Mouse (Mus musculus) heart, embryonic 12.5 days (tissue): Measurements from ENCODE around the gene Ghr. TPM values are rescaled to one million over a fixed set of nuclear protein-coding genes. Genes with fewer than 3 reads are reported as not detected.

Experiments used
- ATAC-seq: fragments of 200-750 bp; cut with Nextera tagmentation; 2 replicates; pipeline ENCODE4 v1.8.0; 2017; ENCODE audit warnings: moderate TSS enrichment, moderate library complexity; ENCODE audit not compliant: insufficient number of reproducible peaks, low FRiP score
- H3K27ac ChIP-seq: fragments of 300-500 bp; sonication (generic); 2 replicates; pipeline ENCODE4 v1.5.1; 2016; ENCODE audit warnings: mild to moderate bottlenecking, moderate library complexity; ENCODE audit not compliant: poor library complexity, severe bottlenecking
- H3K27me3 ChIP-seq: fragments of 300-500 bp; sonication (generic); replicated peaks from 2 replicates; pipeline ENCODE4 v1.6.1; 2016; ENCODE audit warnings: mild to moderate bottlenecking, moderate library complexity
- H3K36me3 ChIP-seq: fragments of 300-500 bp; sonication (generic); 2 replicates; pipeline ENCODE4 v1.6.1; 2016; ENCODE audit warnings: mild to moderate bottlenecking, moderate library complexity
- H3K4me1 ChIP-seq: fragments of 300-500 bp; sonication (generic); replicated peaks from 2 replicates; pipeline ENCODE4 v1.6.1; 2016; ENCODE audit warnings: mild to moderate bottlenecking
- H3K4me2 ChIP-seq: fragments of 300-500 bp; sonication (generic); 2 replicates; pipeline ENCODE4 v1.6.1; 2016; ENCODE audit warnings: mild to moderate bottlenecking, moderate library complexity
- H3K4me3 ChIP-seq: fragments of 300-500 bp; sonication (generic); 2 replicates; pipeline ENCODE4 v1.5.1; 2016; ENCODE audit warnings: mild to moderate bottlenecking
- H3K9ac ChIP-seq: fragments of 300-500 bp; sonication (generic); 2 replicates; pipeline ENCODE4 v1.6.1; 2016; ENCODE audit warnings: mild to moderate bottlenecking, moderate library complexity
- H3K9me3 ChIP-seq: fragments of 300-500 bp; sonication (generic); replicated peaks from 2 replicates; pipeline ENCODE4 v1.6.1; 2016; ENCODE audit warnings: mild to moderate bottlenecking, moderate library complexity
- WGBS: fragments of 180-500 bp; shearing (Covaris S2); methylation state at CpG from one replicate; pipeline ENCODE4 v1.1.7; 2016; 5-methylcytosine and 5-hydroxymethylcytosine counted together
- polyA plus RNA-seq: library from polyadenylated mRNA; unstranded; fragments of >200 nt; fragmentation: Nextera tagmentation; extraction: Ambion mirVana; gene quantifications from 2 replicates; pipeline ENCODE4 v1.2.1, GENCODE M21; 2016

The Ghr gene
- polyA plus RNA-seq, 1 experiment from 2014 or later = 68.8 TPM

DNA sequence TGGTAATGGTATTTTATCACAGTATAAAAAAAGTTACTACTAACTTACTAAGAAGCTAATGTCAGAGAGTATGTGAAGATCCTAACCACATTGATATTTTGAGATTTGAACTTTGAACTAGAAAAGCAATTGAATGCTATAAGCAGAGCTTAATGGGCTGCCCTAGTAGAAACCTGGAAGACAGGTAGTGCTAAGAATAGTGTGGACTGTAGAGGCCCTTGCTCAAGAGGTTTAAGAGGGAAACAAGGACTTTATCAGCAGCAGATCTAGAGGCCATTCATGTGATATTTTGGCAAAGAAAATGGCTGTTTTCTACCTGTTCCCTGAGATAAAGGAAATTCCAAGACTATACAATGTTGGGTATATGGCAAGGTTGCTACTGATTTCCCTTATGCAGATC lies 297.3 kb downstream of the Ghr start:
- Histone ChIP-seq H3K27ac (no peak overlapping the region), H3K9ac (no peak overlapping the region), H3K36me3 (no peaks in the 10 kb centered on the region), H3K9me3 (no peaks in the 10 kb centered on the region), H3K4me3 (no peak overlapping the region), H3K27me3 (no peaks in the 10 kb centered on the region), H3K4me2 (no peak overlapping the region), H3K4me1 (no peaks in the 10 kb centered on the region; the same call in 1 of the 2 replicates)
- no peak for ATAC-seq

DNA sequence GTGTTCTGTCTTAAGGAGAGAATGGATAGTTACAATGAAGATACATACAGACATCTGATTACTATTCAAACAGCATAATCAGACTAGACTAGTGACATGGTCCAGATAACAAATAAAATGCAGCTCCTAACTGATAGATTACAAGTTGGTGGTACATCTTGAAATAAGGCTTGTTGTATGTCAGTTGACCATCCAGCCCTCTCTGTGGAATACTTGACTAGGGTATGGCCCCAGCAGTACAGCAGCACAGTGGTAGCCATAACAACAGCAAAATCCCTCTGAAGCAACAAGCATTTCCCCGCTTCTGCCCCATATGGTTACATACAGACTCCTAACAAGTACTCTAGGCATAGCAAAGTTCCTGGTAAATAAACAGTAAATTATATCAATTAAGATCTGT lies 301.6 kb downstream of the Ghr start:
- WGBS = 63% methylated on average over 1 of the region's 1 CpGs
- Histone ChIP-seq H3K27ac (no peak overlapping the region), H3K4me3 (no peak overlapping the region), H3K9me3 (no peaks in the 10 kb centered on the region), H3K4me2 (no peak overlapping the region), H3K36me3 (peaks cover 14% of the 10 kb centered on the region), H3K4me1 (no peaks in the 10 kb centered on the region; the same call in 1 of the 2 replicates), H3K27me3 (no peaks in the 10 kb centered on the region), H3K9ac (no peak overlapping the region)
- no peak for ATAC-seq

DNA sequence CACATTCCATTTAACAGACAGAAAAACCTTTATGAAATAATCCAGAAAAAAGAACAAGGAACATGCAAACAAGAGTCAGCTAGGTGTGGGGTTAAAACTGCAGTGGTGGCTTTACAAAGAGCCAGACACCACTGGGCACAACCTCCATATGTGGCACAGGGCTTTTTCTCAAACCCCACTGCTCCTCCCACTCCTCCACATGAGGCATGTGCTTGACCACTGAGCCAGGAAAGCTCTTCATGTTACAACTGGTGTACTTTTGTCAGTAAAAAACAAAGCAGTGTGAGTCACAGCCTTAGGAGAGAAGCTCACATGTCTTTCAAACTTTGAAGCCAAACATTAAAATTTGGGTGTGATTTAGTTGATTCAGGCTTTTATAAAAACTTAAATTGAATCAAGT lies 302.1 kb downstream of the Ghr start:
- H3K4me1 ChIP-seq = no peaks in the 10 kb centered on the region
- no peaks in the 10 kb centered on the region for H3K9me3 ChIP-seq
- ATAC-seq = no peak
- H3K4me3 ChIP-seq = no peak overlapping the region
- no peak overlapping the region for H3K27ac ChIP-seq
- no peak overlapping the region for H3K9ac ChIP-seq
- H3K27me3 ChIP-seq = no peaks in the 10 kb centered on the region
- no peak overlapping the region for H3K4me2 ChIP-seq
- peaks cover 14% of the 10 kb centered on the region for H3K36me3 ChIP-seq

DNA sequence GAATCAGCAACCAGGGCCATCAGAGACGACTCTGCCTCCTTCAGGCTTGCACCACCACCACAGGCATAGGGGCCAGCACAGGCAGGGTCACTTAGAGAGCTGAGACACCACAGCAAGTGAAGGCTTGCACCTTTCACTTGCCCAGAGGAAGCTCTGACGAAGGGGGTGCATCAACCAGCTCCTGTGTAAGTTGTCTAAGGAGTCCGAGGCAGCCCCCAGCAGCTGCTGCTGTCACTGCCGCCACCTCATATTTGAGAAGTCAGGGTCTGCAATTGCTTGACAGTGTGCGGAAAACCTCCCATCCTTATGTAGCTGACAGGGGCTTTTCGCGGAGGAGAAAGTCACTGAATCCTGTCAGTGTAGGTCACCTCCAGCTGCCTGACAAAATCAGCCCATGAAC lies 304.1 kb downstream of the Ghr start:
- Histone ChIP-seq H3K4me2 (no peak overlapping the region), H3K9me3 (no peaks in the 10 kb centered on the region), H3K36me3 (peaks cover 19% of the 10 kb centered on the region), H3K27ac (no peak overlapping the region), H3K9ac (no peak overlapping the region), H3K4me1 (no peaks in the 10 kb centered on the region), H3K4me3 (no peak overlapping the region), H3K27me3 (no peaks in the 10 kb centered on the region)
- WGBS = 76% methylated on average over 7 of the region's 7 CpGs
- no peak for ATAC-seq

DNA sequence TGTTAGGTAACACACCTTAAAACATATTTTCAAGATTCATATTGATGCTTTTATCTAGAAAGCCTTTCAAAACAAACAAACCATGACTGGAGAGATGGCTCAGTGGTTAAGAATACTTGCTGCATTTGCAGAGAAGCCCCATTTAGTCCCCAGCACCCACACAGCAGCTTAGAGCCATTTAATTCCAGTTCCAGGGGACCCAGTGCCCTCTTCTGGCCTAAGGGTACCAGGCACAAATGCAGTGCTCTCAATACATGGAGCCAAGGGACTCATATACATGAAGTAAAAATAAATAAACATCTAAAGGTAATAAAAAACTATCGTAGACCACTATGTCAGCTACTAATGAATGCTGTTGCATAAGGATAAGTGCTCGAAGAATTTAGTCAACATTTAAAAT lies 305.9 kb downstream of the Ghr start:
- peaks cover 19% of the 10 kb centered on the region for H3K36me3 ChIP-seq

DNA sequence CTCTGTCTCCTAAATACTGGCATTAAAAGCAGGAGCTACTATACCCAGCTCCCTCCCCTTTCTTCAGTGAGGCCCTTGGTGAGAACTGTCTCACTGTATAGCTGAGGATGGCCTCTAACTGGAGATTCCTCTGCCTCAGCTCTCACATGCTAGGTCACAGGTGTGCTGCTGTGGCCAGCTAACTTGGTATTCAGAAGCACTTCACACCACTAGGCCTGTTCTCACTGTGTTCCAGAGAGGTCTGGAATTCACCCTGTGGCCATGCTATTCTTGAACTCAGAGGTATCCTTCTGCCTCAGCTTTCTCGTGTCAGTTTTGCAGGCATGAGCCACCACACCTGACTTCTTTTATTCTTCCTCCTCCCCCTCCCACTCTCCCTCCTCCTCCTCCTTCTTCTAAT lies 310.1 kb downstream of the Ghr start:
- Histone ChIP-seq H3K27me3 (no peaks in the 10 kb centered on the region), H3K27ac (no peak overlapping the region), H3K9ac (no peak overlapping the region), H3K9me3 (no peaks in the 10 kb centered on the region), H3K4me2 (no peak overlapping the region), H3K36me3 (peaks cover 12% of the 10 kb centered on the region), H3K4me3 (no peak overlapping the region), H3K4me1 (peaks cover 9% of the 10 kb centered on the region; the same call in 1 of the 2 replicates)
- ATAC-seq = no peak
- 61% methylated on average over 1 of the region's 1 CpGs for WGBS

More for the DNA sequence above, 305.9 kb downstream of the Ghr start:
- no peak overlapping the region for H3K9ac ChIP-seq
- no peaks in the 10 kb centered on the region for H3K27me3 ChIP-seq
- no peaks in the 10 kb centered on the region for H3K9me3 ChIP-seq
- no peak overlapping the region for H3K4me3 ChIP-seq
- WGBS = 76% methylated on average over 2 of the region's 2 CpGs
- H3K4me1 ChIP-seq = no peaks in the 10 kb centered on the region
- no peak overlapping the region for H3K4me2 ChIP-seq
- H3K27ac ChIP-seq = no peak overlapping the region
- ATAC-seq = no peak

DNA sequence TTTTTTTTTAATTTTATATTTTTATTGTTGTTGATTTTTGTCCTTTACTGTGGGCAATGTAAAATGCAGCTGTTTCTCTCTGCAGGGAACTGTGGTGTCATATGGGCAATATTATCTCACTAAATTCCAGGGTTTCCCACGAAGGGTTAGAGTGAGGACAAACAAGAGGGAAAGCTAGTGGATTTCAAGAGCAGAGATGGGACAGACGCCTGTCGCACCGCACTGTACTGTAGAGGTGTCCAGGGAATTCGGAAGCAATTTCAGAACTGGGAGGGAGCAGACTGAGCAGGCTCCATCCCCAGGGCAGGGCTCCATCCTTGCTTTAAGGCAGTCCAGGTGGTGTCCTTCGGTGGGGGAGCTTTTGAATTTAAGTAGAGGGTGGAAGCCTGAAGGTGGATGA lies 312.1 kb downstream of the Ghr start:
- ATAC-seq = 0 out of 2 replicates have a peak, but pooled peaks have one; percentile 20
- Histone ChIP-seq H3K9ac (peak overlapping the region; percentile 52; the same call in 1 of the 2 replicates), H3K4me1 (peaks cover 9% of the 10 kb centered on the region; the same call in 1 of the 2 replicates), H3K36me3 (peaks cover 5% of the 10 kb centered on the region; the same call in 1 of the 2 replicates), H3K9me3 (no peaks in the 10 kb centered on the region), H3K27ac (0 out of 2 replicates have a peak overlapping the region, but pooled peaks have one; percentile 33), H3K4me2 (peak overlapping the region; percentile 65), H3K4me3 (peak overlapping the region; percentile 42), H3K27me3 (no peaks in the 10 kb centered on the region)
- WGBS = 27% methylated on average over 6 of the region's 6 CpGs

DNA sequence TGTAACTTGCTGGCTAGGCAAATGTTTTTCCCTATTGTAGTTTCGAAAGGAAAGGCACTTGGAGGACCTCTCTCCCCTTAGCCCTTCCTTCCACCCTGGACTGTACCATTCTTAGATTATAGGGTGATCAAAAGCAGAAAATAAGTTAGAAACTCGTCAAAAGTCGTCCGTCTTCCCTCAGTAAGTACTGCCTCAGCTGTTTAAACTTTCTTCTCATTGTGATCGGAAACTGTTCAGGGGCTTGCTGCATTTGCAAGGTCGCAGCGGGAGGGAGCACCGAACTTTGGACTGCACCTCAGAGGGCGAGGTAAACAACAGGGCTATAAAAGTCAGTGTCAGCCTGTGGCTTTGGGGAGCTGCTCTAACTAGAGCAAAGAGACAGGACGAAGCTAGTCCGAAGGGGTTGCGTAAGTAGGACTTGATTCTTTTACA lies 312.6 kb downstream of the Ghr start:
- Histone ChIP-seq H3K9ac (peak overlapping the region; percentile 57; the same call in 1 of the 2 replicates), H3K27me3 (no peaks in the 10 kb centered on the region), H3K4me1 (peaks cover 9% of the 10 kb centered on the region; the same call in 1 of the 2 replicates), H3K9me3 (no peaks in the 10 kb centered on the region), H3K27ac (peak overlapping the region; percentile 65), H3K4me3 (peak overlapping the region; percentile 42), H3K36me3 (peaks cover 3% of the 10 kb centered on the region; the same call in 1 of the 2 replicates), H3K4me2 (peak overlapping the region; percentile 63)
- peak; percentile 89 for ATAC-seq
- WGBS = 4% methylated on average over 12 of the region's 12 CpGs

DNA sequence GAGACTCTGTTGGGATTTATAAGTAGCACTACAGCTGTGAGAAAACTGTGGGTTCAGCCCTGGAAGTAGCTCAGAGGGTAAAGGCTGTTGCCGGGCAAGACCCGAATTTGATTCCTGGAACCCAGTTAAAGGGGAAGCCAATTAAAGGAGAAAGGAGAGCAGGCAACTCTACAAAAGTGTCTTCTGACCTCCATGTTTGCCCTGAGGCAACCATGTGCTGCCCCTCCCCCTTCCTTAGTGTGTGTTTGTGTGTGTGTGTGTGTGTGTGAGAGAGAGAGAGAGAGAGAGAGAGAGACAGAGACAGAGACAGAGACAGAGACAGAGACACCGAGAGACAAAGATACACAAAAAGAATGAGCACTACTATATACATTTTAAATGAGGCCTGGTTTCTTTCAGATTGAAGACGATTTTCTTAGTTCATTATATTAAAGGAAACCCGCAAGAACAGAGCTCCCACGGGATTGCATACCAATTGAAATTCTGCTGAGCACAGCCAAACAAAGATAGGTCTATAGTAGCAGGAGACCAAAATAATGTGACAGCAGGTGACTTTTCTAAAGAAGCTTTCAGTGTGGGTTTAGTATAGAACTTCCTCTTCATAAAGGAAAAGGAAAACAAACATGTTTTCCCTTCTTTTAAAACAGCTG lies 313.2 kb downstream of the Ghr start:
- H3K27ac ChIP-seq = peak overlapping the region; percentile 65; the same call in 1 of the 2 replicates
- H3K9ac ChIP-seq = no peak overlapping the region
- H3K9me3 ChIP-seq = no peaks in the 10 kb centered on the region
- no peaks in the 10 kb centered on the region for H3K36me3 ChIP-seq
- H3K27me3 ChIP-seq = no peaks in the 10 kb centered on the region
- 36% methylated on average over 6 of the region's 6 CpGs for WGBS
- peak overlapping the region; percentile 42 for H3K4me3 ChIP-seq
- peaks cover 9% of the 10 kb centered on the region; the same call in 1 of the 2 replicates for H3K4me1 ChIP-seq
- peak overlapping the region; percentile 63 for H3K4me2 ChIP-seq
- ATAC-seq = peak; percentile 38; the same call in 1 of the 2 replicates

DNA sequence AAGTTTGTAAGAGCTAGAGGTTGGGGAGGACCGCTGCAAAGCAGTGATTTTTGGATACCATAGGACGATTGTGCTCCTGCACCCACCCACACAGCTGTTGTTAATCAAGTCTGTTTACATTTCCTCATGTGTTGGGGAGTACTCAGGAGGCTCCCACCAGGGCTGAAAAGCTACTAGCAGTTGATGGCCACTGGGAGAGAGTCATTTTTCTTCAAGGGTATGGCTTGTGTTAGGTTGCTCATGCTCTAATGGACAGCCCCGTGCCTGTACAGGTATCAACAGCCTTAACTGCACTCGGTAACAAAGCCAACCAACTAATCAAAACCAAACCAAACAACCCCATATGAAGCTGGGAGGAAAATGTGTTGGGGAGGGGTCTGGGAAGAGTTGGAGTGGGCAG lies 313.8 kb downstream of the Ghr start:
- Histone ChIP-seq H3K27ac (no peak overlapping the region), H3K4me2 (no peak overlapping the region), H3K4me3 (no peak overlapping the region), H3K36me3 (no peaks in the 10 kb centered on the region), H3K4me1 (peaks cover 9% of the 10 kb centered on the region; the same call in 1 of the 2 replicates), H3K9ac (no peak overlapping the region), H3K9me3 (no peaks in the 10 kb centered on the region), H3K27me3 (no peaks in the 10 kb centered on the region)
- 64% methylated on average over 4 of the region's 4 CpGs for WGBS
- no peak for ATAC-seq

DNA sequence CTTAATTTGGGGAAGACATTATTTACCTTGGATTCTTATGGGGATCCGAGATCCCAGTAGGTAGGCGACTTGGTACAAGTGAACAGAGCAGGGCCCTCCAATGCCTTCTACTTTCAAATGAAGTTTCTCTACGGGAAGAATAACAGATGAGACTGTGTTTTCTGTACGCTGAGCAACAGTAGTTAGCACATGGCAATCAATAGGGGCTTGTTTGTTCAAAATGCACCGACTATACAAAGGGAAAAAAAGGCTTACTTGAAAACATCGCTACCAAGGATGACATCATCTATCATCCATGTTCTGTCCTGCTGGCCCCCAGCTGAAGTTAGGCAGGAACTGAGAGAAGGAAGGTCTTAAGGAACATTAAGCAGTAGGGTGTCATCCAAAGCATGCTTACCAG lies 315.0 kb downstream of the Ghr start, which contains the start of gene Selenop:
Selenop (plus strand) TSS at position 301 of the 400 bp plus-strand sequence.
- no peaks in the 10 kb centered on the region for H3K9me3 ChIP-seq
- no peaks in the 10 kb centered on the region for H3K27me3 ChIP-seq
- H3K4me3 ChIP-seq = no peak within 1 kb of the TSS
- no peaks in the 10 kb centered on the region for H3K36me3 ChIP-seq
- WGBS = 83% methylated on average over 6 of the region's 6 CpGs
- no peak within 1 kb of the TSS for H3K4me2 ChIP-seq
- no peak within 1 kb of the TSS for H3K27ac ChIP-seq
- ATAC-seq = no peak
- H3K9ac ChIP-seq = no peak within 1 kb of the TSS
- peaks cover 9% of the 10 kb centered on the region; the same call in 1 of the 2 replicates for H3K4me1 ChIP-seq
